Mouse (Mus musculus) testis, adult 2 months (tissue): ENCODE results near the gene Slc6a16. TPM values are rescaled to one million over a fixed set of nuclear protein-coding genes. Genes with fewer than 3 reads are reported as not detected.
"Not testable (repeated sequence)": the region's sequence is repeated elsewhere in the genome, so short reads cannot be mapped to it uniquely, and the experiment has no call there.

Experiments
- H3K27ac ChIP-seq: fragments of 200-500 bp; 2 replicates; pipeline ENCODE4 v1.5.1; 2012; ENCODE audit warnings: low read depth, low read length; ENCODE audit not compliant: control insufficient read depth, insufficient read depth
- H3K27me3 ChIP-seq: fragments of 200-500 bp; 2 replicates; pipeline ENCODE4 v1.6.1; 2012; ENCODE audit warnings: mild to moderate bottlenecking, low read length, moderate library complexity; ENCODE audit not compliant: control insufficient read depth, insufficient read depth
- H3K36me3 ChIP-seq: fragments of 200-500 bp; 2 replicates; pipeline ENCODE4 v1.6.1; 2012; ENCODE audit warnings: mild to moderate bottlenecking, low read length; ENCODE audit not compliant: control insufficient read depth, insufficient read depth
- H3K4me1 ChIP-seq: fragments of 200-500 bp; 2 replicates; pipeline ENCODE4 v1.6.1; 2012; ENCODE audit warnings: low read length; ENCODE audit not compliant: control insufficient read depth, insufficient read depth
- H3K4me3 ChIP-seq: fragments of 200-500 bp; 2 replicates; pipeline ENCODE4 v1.5.1; 2012; ENCODE audit warnings: low read depth, mild to moderate bottlenecking, low read length, moderate library complexity, mixed read lengths; ENCODE audit not compliant: control insufficient read depth
- CTCF ChIP-seq: fragments of 200-500 bp; IDR thresholded peaks from 2 replicates; pipeline ENCODE4 v1.5.1; 2012; ENCODE audit warnings: low read depth, mild to moderate bottlenecking, inconsistent platforms, low read length, moderate library complexity; ENCODE audit not compliant: control insufficient read depth, insufficient read depth, insufficient replicate concordance
- POLR2A ChIP-seq: fragments of 200-500 bp; IDR thresholded peaks from 2 replicates; pipeline ENCODE4 v1.6.1; 2012; ENCODE audit warnings: low read depth, mild to moderate bottlenecking, inconsistent platforms, low read length, moderate library complexity; ENCODE audit not compliant: control insufficient read depth
- polyA plus RNA-seq: library from polyadenylated mRNA; depleted of rRNA; stranded (reverse); fragments of >200 nt; gene quantifications from 2 replicates; pipeline ENCODE4 v1.2.3, GENCODE M21; 2012

Slc6a16 gene
- polyA plus RNA-seq, 1 experiment, result 81.4 TPM

GRCm38 (mm10) chr7:45237747-45238699, 2.9 kb upstream of the Slc6a16 start:
- peak overlapping the region; percentile 67 for H3K4me3 ChIP-seq
- H3K27me3 ChIP-seq, result no peaks in the 10 kb centered on the region
- peaks cover 31% of the 10 kb centered on the region for H3K4me1 ChIP-seq
- TF ChIP-seq CTCF (no peak), POLR2A (no peak)
- H3K36me3 ChIP-seq, result no peaks in the 10 kb centered on the region
- H3K27ac ChIP-seq, result no peak overlapping the region

GRCm38 (mm10) chr7:45238723-45239496, 2.0 kb upstream of the Slc6a16 start, which contains the start of gene Cd37:
Cd37 (minus strand) TSS chr7:45239115.
- Histone ChIP-seq H3K4me1 (peaks cover 27% of the 10 kb centered on the region), H3K27ac (no peak within 1 kb of the TSS), H3K27me3 (no peaks in the 10 kb centered on the region), H3K36me3 (no peaks in the 10 kb centered on the region), H3K4me3 (peak within 1 kb of the TSS; percentile 67)
- TF ChIP-seq POLR2A (peak; percentile 45; the same call in 1 of the 2 replicates), CTCF (no peak)

GRCm38 (mm10) chr7:45240109-45240508, 776 bp upstream of the Slc6a16 start:
- Histone ChIP-seq H3K36me3 (no peaks in the 10 kb centered on the region), H3K4me1 (peaks cover 19% of the 10 kb centered on the region), H3K27ac (no peak overlapping the region), H3K27me3 (no peaks in the 10 kb centered on the region), H3K4me3 (no peak overlapping the region)
- TF ChIP-seq POLR2A (no peak), CTCF (no peak)

- Histone ChIP-seq H3K4me1 (peaks cover 17% of the 10 kb centered on the region), H3K27ac (peak overlapping the region; percentile 95), H3K36me3 (no peaks in the 10 kb centered on the region), H3K27me3 (no peaks in the 10 kb centered on the region), H3K4me3 (peak overlapping the region; percentile 80)
- TF ChIP-seq POLR2A (no peak), CTCF (no peak)
These were observed 484 bp downstream of the Slc6a16 start for GRCm38 (mm10) chr7:45241389-45241749.

GRCm38 (mm10) chr7:45247666-45248065, 6.8 kb downstream of the Slc6a16 start:
- Histone ChIP-seq H3K4me3 (no peak overlapping the region), H3K36me3 (no peaks in the 10 kb centered on the region), H3K27me3 (no peaks in the 10 kb centered on the region), H3K27ac (no peak overlapping the region), H3K4me1 (no peaks in the 10 kb centered on the region)
- TF ChIP-seq CTCF (no peak), POLR2A (no peak)

GRCm38 (mm10) chr7:45253806-45254205, 12.9 kb downstream of the Slc6a16 start:
- Histone ChIP-seq H3K27ac (no peak overlapping the region), H3K4me3 (no peak overlapping the region), H3K4me1 (no peaks in the 10 kb centered on the region), H3K36me3 (no peaks in the 10 kb centered on the region), H3K27me3 (no peaks in the 10 kb centered on the region)
- TF ChIP-seq POLR2A, result no peak
- TF ChIP-seq CTCF, result no peak

GRCm38 (mm10) chr7:45255822-45256221, 14.9 kb downstream of the Slc6a16 start:
- H3K4me1 ChIP-seq, H3K36me3 ChIP-seq, H3K4me3 ChIP-seq, H3K27me3 ChIP-seq, H3K27ac ChIP-seq: not testable (repeated sequence)
